Comparison of ENCODE assay signal across 15 mouse cellular contexts in genomic region chr15:55966780-55967179, GRCm38 (mm10).
DNase-seq lines count a peak whose midpoint lies in the region; ATAC-seq and TF ChIP-seq lines count a peak whose summit lies in the region.
"Had no signal": no experiment of that assay in that cellular context is flagged by ENCODE, and none has a peak within 500 bp of the region (broad histone marks: within the 10 kb centered on the region; RNA-seq: fewer than 3 reads in every experiment).

No protein-coding gene starts in this region.

- no peak for TF ChIP-seq CTCF in heart, adult 2 months (IDR thresholded peaks at IDR 0.05)

- H3K4me3 ChIP-seq in heart, adult 2 months, result no peak overlapping the region
- no peak overlapping the region for H3K4me3 ChIP-seq in limb, embryonic 14.5 days (replicated peaks; ENCODE audit: low read length)
- H3K4me3 ChIP-seq: embryonic facial prominence, embryonic 13.5 days; forebrain, embryonic 15.5 days; liver, embryonic 15.5 days had no signal

- H3K9ac ChIP-seq in heart, adult 2 months (ENCODE audit: low read depth, low read length), result no peak overlapping the region
- H3K9ac ChIP-seq in limb, embryonic 14.5 days (ENCODE audit: low read depth, low read length, severe bottlenecking), result no peak overlapping the region
- H3K9ac ChIP-seq: embryonic facial prominence, embryonic 13.5 days; forebrain, embryonic 15.5 days; liver, embryonic 15.5 days had no signal

- no peaks in the 10 kb centered on the region for H3K4me1 ChIP-seq in heart, adult 2 months (ENCODE audit: control insufficient read depth, insufficient read depth, low read length)
- H3K4me1 ChIP-seq in limb, embryonic 14.5 days (ENCODE audit: control insufficient read depth, insufficient read depth, low read length), result no peaks in the 10 kb centered on the region
- H3K4me1 ChIP-seq: embryonic facial prominence, embryonic 13.5 days; forebrain, embryonic 15.5 days; liver, embryonic 15.5 days had no signal

- no peak for TF ChIP-seq POLR2A in heart, adult 2 months (IDR thresholded peaks at IDR 0.05; ENCODE audit: insufficient read depth, low read depth, low read length)
- no peak for TF ChIP-seq POLR2A in limb, embryonic 14.5 days (IDR thresholded peaks at IDR 0.05; ENCODE audit: borderline replicate concordance, extremely low read depth, insufficient read depth, insufficient read length)

- H3K9me3 ChIP-seq in limb, embryonic 14.5 days (ENCODE audit: control insufficient read depth, low read length), result no peaks in the 10 kb centered on the region
- H3K9me3 ChIP-seq: embryonic facial prominence, embryonic 13.5 days; forebrain, embryonic 15.5 days; liver, embryonic 15.5 days had no signal

- no peaks in the 10 kb centered on the region for H3K36me3 ChIP-seq in heart, adult 2 months (ENCODE audit: control insufficient read depth, insufficient read depth, low read length)
- no peaks in the 10 kb centered on the region for H3K36me3 ChIP-seq in limb, embryonic 14.5 days (ENCODE audit: control insufficient read depth, insufficient read depth, low read length)
- H3K36me3 ChIP-seq: embryonic facial prominence, embryonic 13.5 days; forebrain, embryonic 15.5 days; liver, embryonic 15.5 days had no signal

- H3K4me2 ChIP-seq in limb, embryonic 14.5 days (replicated peaks; ENCODE audit: low read depth, low read length, severe bottlenecking), result no peak overlapping the region
- H3K4me2 ChIP-seq: embryonic facial prominence, embryonic 13.5 days; forebrain, embryonic 15.5 days; liver, embryonic 15.5 days had no signal

- intact Hi-C loops in heart, postnatal 10 days (cut with DNase I), result no loop called here
- intact Hi-C loops in heart, adult 2 months (cut with DNase I), result no loop called here

- peak; percentile 77; the same call in 1 of the 2 replicates for ATAC-seq in limb, embryonic 14.5 days (ENCODE audit: low FRiP score, low read depth)
- no peak for ATAC-seq in megakaryocyte, adult 5-6 weeks (ENCODE audit: poor library complexity, severe bottlenecking)
- ATAC-seq: forebrain, embryonic 15.5 days; intestine, embryonic 16.5 days; Patski had no signal

- no peak for TF ChIP-seq EP300 in heart, adult 2 months (IDR thresholded peaks at IDR 0.05; ENCODE audit: insufficient read depth, low read depth, low read length)

- H3K27me3 ChIP-seq in heart, adult 2 months (ENCODE audit: control insufficient read depth, insufficient read depth, low read length), result 0 out of 2 replicates have a peak, but pooled peaks cover 1% of the 10 kb centered on the region
- H3K27me3 ChIP-seq in limb, embryonic 14.5 days (ENCODE audit: control insufficient read depth, insufficient read depth, low read length), result no peaks in the 10 kb centered on the region
- H3K27me3 ChIP-seq: CH12.LX; embryonic facial prominence, embryonic 13.5 days; forebrain, embryonic 15.5 days; liver, embryonic 15.5 days had no signal

- no peak overlapping the region for H3K27ac ChIP-seq in heart, adult 2 months
- no peak overlapping the region for H3K27ac ChIP-seq in limb, embryonic 14.5 days (replicated peaks; ENCODE audit: low read depth, low read length)
- H3K27ac ChIP-seq: embryonic facial prominence, embryonic 13.5 days; forebrain, embryonic 15.5 days; liver, embryonic 15.5 days; macrophage; stomach, postnatal 0 days had no signal

- H3K79me2 ChIP-seq in heart, adult 2 months (replicated peaks; ENCODE audit: control insufficient read depth, insufficient read depth, low read length), result no peaks in the 10 kb centered on the region

- peak; percentile 1 to 3 for DNase-seq in heart, postnatal 10 days
- no peak for DNase-seq in heart, adult 2 months
- DNase-seq in Muller cell, postnatal 12 days (ENCODE audit: inconsistent ontology term), result peak; percentile 36
- peak; percentile 50 for DNase-seq in embryo, embryonic 10.5 days (ENCODE audit: low spot score)
- peak; percentile 39 for DNase-seq in limb, embryonic 14.5 days (ENCODE audit: low spot score)
- no peak for DNase-seq in layer of hippocampus, adult 8-10 months (ENCODE audit: low spot score in 2 of 2)

- WGBS in heart, adult 2 months, result 56% methylated on average over 2 of the region's 2 CpGs
- WGBS in limb, embryonic 14.5 days, result 35% methylated on average over 2 of the region's 2 CpGs

Comparison
In these comparisons a context has a peak if more than half of its experiments do, and no peak if none do; other contexts are left out.
1. DNase-seq: peak in heart, postnatal 10 days (2 of 2), Muller cell, postnatal 12 days (single experiment), embryo, embryonic 10.5 days (single experiment) and limb, embryonic 14.5 days (single experiment); none in heart, adult 2 months (0 of 2) and layer of hippocampus, adult 8-10 months (0 of 2).